Mouse (Mus musculus) brain, embryonic 14.5 days (tissue): Measurements from ENCODE around the gene Gapt.

ENCODE experiments used
- CTCF ChIP-seq: fragments of 200-500 bp; IDR thresholded peaks from 2 replicates; pipeline ENCODE4 v1.5.1; 2012; ENCODE audit warnings: inconsistent platforms, mild to moderate bottlenecking, moderate library complexity, borderline replicate concordance; ENCODE audit not compliant: insufficient read depth, insufficient read length; ENCODE audit errors: extremely low read depth
- POLR2A ChIP-seq: fragments of 200-500 bp; IDR thresholded peaks from 2 replicates; pipeline ENCODE4 v1.6.1; 2012; ENCODE audit warnings: mild to moderate bottlenecking, inconsistent platforms, borderline replicate concordance; ENCODE audit not compliant: poor library complexity, insufficient read depth, insufficient read length, severe bottlenecking; ENCODE audit errors: extremely low read depth

GRCm38 (mm10) chr13:110392631-110393030, 35.6 kb upstream of the Gapt start:
- TF ChIP-seq CTCF (no peak), POLR2A (no peak)
